Mouse (Mus musculus): ENCODE results near the gene Tkfc.

Gene Tkfc

DNA sequence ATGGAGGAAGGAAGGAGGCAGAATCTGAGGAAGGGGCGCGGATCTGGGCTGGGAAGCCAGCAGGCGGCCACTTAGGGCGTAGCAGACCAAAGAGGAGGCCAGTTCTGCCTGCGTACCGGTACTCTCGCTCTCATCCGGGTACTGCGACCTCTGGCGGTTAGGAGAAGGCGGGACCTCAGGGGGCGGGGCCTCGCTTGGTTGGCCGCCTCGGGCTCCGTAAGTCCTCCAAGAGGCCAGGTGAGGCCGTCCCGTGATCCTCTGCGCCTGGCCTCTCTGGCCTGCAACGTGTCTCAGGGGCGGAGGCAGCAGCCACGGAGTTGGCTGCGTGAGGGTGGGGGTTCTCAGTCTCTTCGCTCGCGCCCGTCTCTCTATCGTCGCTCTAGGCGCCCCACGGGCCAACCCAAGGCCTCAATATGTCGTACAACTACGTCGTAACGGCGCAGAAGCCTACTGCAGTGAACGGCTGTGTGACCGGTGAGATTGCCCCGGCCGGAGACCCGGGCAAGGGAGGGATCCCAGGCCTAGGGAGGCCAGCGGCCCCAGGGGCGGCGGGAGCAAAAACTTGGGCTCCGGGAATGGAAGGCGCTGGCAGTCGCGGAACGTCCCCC is at the start of gene Tkfc, which contains the start of gene Ddb1:
TSS of gene Tkfc (minus strand) at position 362 of the 608 bp plus-strand sequence.
TSS of gene Ddb1 (plus strand) at position 35 of the 608 bp plus-strand sequence.
- peak; percentile 99 for DNase-seq (ENCODE audit: low spot score in 2 of 2)

DNA sequence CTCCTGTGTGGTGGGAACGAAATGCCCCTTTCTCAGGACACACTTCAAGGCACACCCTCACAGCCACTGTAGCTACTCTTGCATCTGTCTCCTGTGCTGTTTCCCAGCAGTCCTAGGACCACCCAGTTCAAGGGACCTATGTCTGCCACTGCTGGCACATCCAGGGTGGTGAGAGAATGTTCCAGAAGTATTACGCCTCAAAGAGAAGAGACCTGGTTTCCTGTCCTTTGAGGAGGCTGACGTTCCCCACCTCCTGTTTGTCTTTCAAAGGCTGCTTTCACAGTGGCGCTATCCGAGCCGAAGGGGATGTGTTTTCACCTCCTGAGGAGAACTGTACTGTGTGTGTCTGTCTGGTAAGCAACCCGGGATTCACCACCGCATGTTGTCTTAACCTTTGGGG is 42.7 kb upstream of the Tkfc start:
- no peak for DNase-seq (ENCODE audit: low spot score in 2 of 2)

DNA sequence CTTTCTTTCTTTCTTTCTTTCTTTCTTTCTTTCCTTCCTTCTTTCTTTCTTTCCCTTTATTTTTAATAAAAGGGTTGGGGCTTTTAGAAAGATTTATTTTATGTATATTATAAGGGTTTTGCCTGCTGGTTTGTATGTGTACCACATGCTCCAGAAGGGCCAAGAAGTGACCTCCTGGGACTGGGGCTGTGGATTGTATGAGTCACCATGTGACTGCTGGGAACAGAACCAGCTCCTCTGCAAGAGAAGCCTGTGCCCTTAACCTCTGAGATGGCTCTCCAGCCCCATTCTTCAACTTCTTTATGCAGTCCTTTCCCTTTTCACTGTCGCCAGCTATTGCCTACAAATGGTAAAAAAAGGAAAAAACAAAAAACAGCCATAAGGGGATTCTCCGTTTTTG is 40.2 kb upstream of the Tkfc start:
- no peak for DNase-seq (ENCODE audit: low spot score in 2 of 2)

DNA sequence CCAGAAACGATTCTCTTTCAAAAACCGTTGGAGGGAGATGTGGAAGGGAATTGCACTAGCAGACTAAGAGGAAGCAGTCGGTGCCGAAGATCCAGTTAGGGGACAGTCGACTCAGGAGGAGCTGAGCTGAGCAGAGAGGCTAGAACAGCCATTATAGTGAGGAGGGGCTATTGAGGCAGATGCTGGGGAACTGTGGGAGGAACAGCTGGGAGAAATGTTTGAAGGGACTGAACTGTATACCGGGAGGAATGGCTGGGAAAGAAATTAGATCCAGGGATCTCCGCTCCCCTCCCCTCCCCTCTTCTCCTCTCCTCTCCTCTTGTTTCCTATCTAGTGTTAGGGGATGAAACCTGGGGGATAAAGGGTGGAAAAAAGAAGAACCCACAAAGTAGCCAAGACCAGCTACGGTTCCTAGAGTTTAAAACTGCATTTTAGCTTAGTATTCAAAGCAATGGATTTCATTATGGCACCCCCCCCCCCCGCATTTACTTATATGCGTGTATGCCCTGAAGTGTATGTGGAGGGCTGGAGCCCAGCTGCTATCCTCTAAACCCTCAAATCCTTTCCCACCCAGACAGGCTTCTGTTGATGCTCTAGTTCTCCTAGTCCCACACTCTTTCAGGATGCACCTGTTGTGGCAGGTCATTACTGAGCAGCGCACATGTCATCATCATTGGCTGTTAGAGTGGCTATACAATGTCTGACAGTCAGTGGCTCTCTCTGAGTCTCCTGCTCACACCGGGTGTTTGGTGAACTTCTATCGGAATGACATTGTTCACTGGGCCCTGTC is 35.3 kb upstream of the Tkfc start:
- no peak for DNase-seq (ENCODE audit: low spot score in 2 of 2)

DNA sequence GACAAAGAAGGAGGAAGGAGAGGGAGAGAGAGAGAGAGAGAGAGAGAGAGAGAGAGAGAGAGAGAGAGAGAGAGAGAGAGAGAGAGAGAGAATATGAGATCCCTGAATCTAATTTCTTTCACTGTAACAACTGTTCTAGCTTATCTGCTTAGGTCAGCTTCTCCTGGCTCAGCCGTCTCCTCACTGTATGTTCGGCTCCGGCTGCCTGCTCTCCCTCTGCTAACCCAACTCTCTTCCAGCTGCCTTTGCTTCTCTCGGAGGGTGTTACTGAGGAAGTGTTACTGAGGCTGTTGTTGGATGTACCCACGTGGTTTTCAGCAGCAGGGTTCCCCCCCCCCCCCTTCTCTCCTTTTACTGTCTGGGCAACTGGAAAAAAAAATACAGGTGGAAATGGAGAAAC is 34.6 kb upstream of the Tkfc start:
- no peak for DNase-seq (ENCODE audit: low spot score in 2 of 2)

DNA sequence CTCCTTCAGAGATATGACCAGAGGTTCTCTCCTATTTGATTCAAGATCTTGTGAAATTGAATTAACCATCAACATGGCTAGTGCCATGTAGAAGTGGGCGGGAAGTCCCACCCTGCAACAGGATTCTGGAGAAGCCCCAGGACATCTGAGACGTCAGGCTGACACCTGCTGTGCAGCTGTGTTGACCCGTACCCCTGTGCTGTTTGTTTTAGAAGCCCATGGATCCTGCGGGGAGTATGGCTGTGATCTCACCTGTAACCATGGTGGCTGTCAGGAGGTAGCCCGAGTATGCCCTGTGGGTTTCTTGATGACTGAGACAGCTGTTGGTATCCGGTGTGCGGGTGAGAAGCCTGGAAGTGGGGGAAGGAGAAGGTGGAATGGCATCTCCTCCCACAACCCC is 32.4 kb upstream of the Tkfc start:
- no peak for DNase-seq (ENCODE audit: low spot score in 2 of 2)

DNA sequence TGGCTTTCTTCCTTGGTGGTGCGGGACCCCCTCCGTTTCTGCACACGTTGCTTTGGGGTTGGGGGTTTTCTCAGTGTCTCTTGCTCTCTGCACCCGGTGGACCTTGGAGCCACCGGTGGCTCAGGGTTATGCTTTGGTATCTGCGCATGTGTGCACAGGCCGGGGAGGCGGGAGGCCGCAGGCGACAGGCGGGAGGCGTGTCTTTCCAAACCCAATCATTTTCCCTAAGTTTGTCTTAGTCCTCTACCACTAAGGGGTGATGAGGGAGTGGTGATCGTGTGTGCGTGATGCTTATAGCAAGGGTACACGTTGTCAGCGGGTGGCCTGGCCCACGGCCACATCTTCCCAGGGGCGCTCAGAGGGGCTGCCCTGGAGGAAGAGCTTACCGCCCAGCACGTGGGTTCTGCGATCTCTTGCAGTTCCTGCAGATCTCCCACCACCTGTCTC is 29.4 kb upstream of the Tkfc start:
- DNase-seq (ENCODE audit: low spot score in 2 of 2), result peak; percentile 32 to 43

DNA sequence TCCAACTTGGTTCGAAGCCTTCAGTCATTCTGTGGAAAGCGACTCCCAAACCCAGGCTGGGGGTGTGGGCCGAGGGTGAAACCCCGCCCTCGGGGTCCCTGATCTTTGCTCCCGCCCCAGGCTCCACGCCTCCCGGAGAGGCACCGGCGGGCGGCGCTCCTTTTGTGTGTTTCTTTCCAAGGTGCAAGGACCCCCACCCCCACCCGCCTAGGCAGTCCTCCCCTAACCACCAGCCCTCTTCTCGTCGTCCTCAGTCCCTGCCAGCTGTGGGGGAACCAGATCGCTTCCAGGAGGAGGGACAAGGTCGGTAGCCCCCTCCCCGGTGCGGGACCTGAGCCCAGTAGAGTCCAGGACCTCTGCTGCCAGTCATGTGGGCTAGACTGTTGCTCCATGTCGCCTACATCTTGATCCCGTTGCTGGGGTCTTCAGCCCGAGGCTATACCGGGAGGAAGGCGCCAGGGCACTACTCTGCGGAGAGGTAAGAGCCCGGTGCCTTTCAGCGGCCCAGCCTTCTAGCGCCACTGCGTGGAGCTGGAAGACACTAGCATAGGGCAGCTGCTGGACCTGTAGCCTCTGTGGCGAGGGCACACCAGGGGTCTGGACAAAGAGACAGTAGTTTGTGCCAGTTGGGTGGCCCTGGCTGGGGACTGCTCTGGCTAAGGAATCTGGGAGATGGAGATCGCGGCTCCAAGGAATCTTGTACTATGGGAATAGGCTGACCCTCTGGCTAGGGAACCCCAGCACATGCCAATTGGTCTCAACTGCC is 28.8 kb upstream of the Tkfc start, which contains the start of gene Vwce:
TSS of gene Vwce (plus strand) at position 108 of the 766 bp plus-strand sequence.
- DNase-seq (ENCODE audit: low spot score in 2 of 2), result peak in 1 of 2 experiments; percentile 46

DNA sequence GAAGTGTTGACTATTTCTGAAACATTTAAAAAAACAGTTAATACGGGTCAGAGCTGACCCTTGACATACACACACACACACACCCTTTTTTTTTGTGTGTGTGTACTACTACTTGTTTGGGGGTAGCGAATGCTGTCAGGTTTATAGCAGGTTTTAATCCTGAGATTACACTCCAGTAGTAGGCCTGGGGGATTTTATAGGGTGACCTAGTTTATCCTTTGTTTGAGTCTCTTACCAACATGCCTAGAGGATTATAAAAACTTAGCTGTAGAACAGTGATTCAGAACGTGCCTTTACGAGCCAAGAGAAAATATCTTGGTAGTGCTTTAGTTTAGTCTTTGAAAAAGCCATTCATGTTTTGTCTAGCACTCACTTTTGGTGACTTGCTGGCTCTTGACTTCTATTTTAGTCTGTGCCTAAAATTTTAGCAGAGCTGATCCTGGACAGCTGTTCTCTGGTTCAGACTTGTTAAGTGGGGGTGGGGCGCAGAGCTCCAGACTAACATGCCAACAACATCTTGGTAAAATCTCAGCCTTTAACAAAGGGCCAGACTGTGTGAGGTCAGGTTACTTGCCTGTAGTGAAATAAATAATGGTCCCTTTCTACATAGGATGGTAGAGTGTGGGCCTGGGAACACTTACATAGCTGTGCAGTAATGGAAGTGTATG is 3.3 kb upstream of the Tkfc start:
- DNase-seq (ENCODE audit: low spot score in 2 of 2), result no peak

DNA sequence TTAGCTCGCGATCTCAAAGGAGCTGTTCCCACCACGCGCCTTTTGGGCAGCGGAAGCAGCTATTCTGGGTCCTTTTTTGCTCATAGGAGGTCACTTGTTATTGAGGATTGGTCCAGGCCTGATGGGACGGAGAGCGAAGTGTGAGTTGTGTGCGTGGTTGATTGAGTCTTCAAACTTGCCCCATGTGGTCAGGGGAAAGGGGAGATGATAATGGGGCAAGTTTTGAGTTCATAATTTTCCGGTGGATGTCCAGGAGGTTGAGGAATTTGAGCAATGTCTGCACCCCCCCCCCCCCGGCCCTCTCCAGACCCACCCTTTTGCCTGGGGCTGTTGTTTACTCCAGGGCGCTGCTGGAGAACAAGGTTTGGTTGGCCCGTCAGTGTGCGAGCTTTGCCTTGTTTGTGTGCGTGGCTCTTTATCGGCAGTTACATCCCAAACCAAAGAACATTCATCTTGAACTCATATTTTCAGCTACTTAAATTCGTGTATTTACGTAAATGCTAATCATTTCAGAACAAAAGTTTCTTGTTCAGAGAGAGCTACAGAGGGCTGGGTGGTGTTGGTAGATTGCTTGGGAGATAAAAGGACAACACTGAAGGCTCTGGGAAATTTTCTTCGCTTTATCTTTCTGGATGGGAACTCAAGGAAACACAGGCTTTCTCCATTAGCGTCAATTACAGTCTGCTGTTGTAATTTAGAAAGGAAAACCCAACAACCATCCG is 608 bp upstream of the Tkfc start:
- DNase-seq (ENCODE audit: low spot score in 2 of 2), result no peak

DNA sequence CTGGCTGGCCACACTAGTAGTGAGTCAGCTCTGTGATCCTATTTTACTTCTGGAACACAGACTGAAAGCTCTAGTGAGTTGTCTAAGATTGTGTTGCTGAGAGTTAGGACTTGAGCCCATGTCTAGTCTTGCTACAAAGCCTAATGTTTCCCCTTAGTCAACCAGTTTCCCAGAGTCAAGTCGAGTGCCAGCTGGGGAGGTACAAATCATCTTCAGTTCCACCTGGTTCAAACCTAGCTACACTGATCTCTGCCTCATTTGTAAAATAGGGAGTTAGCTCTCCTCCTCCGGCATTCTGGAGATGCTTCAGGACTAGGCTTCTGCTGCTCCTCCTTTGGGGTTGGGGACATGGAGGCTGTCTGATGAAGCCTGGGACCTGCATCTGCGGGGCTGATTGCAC is 920 bp downstream of the Tkfc start:
- no peak for DNase-seq (ENCODE audit: low spot score in 2 of 2)

DNA sequence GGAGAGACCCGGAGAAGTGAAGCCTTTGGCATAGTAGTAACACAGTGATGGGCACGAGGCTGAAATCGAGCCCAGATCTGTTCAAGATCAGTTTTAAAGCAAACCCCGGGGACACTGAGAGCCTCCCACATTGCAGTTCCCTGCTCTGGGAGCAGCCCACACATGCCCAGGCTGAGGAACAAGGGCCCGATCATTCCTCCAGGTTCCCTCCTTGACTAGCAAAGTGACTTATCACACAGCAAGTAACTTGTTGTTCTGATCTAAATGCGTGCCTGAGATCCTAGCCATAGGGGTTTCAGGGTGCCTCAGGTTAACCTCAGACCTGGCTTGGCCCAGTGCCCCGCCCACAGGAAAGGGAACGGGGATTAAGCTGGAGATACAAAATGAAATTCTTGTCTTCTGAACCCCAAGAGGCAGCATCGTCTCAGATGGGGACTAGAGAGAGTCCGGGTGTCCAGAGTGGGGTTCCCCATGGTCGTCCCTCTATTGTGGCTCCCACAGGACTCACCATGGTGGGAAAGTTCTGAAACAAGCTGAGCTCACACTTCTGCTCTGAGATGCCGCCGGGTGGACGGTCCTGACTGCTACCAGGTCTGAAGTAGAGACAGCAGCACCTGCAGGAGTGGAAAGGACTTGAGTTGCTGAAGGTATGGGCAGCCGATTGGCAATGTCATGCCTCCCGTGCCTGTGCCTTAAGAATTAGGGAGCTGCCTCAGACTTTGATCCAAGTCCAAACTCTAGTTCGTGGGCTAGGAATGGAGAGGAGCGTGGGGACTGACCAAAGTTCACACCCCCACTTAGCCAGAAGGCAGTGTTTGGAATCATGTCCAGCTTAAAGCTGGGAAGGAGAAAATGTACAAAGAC is 1.6 kb downstream of the Tkfc start:
- DNase-seq (ENCODE audit: low spot score in 2 of 2), result no peak

DNA sequence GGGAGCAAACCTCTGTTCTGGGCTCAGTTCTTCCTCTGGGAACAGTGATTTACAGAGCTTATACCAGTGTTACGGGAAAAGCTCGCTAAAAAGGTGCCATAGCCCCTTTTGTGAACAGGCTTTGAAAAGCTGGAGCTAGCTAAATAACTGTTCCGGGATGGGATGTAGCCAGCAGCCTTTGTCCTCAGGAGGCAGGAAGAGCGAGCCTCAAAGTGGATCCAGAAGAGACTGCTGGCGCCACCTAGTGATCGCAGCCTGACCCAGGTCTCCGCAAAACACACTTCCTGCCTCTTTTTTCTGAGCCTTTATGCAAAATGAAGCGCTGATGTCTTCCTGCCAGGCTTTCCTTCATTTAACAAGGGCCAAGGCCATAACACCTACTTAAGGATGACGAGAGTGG is 2.7 kb downstream of the Tkfc start:
- peak; percentile 78 to 90 for DNase-seq (ENCODE audit: low spot score in 2 of 2)

DNA sequence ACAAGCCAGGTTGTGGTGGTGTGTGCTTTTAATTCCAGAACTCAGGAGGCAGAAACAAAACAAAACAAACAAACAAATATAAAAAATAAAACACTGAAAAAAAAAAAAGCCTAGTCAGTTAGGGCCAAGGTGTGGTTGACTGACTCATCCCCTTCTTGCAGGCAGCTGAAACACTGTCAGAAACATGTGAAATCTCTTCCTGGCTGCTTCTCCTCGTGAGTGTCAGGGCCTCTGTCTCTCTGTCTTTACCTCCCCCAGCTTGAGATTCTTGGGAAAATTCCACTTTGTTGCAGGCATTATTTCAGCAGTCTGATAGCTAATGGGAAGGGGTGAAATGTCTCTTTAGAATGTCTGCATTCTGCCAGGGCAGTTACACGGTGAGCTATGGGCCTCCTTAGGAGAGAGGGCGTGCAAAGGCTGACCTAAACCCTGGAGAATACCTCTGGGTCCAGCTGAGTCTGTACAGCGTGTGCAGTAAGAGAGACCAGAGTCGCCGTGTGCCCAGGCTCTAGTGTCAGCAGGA is 3.1 kb downstream of the Tkfc start:
- DNase-seq (ENCODE audit: low spot score in 2 of 2), result peak in 1 of 2 experiments; percentile 6

DNA sequence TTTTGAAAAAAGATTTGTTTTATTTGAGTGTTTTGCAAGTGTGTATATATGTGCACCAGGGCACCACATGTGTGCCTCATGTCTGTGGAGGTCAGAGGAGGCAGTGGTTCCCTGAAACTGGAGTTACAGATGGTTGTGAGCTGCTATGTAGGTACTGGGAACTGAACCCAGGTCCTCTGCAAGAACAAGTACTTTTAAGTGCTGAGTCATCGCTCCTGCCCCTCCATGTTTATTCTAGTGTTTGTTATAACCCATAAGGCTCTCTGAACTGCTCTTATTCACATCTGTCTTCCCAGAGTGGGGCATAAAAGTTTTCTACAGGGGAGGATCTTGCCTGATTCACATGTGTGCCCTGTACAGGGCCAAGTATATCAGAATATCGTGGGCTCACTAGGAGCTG is 5.8 kb downstream of the Tkfc start:
- no peak for DNase-seq (ENCODE audit: low spot score in 2 of 2)

DNA sequence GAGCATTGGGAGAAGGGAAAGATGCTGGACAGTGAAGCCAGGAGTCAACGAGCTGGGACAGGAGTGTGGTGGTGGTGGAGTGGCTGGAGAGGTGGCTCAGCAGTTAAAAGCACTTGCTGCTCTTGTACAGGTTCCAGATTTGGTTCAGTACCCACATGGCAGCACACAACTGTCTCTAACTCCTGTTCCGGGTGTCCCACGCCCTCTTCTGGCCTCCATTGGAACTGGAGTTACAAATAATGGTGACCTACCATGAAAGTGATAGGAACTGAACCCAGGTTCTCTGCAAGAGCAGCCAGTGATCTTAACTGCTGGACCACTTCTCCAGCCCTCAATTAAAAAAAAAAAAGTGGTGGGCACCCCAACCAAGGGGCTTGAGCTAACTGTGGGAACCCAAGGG is 7.3 kb downstream of the Tkfc start:
- DNase-seq (ENCODE audit: low spot score in 2 of 2), result no peak

DNA sequence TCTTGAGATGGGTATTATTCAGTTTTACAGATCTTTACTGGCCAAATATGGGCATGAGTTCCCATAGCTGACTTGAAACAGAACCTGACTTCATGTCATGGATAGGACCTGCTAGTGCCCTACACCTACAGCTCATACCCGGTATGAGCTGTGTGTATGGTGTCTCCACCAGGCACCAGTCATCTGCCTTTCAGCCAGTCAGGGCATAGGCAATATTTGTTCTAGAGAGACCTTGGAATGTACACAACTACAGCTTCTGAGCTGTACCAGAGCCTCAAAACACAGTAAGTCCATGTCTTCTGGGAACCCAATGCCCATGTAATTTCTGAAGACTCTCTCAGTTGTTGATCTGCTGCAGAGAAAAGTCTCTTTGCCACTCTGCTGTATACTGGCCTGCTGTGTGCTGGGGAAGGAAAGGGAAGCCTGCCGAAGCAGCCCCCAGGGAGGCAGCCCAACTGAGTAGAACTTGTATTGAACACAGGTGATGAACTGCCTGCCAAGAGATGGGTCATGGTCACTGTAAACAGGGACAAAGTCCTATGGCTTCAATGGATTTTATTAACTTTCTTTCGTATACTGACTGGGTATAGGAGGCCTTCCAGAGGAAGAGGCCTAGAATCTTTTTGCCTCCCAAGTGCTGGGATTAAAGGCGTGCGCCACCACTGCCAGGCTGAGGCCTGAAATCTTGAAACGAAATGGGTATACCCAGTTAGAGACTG is 13.6 kb downstream of the Tkfc start:
- DNase-seq (ENCODE audit: low spot score in 2 of 2), result no peak

DNA sequence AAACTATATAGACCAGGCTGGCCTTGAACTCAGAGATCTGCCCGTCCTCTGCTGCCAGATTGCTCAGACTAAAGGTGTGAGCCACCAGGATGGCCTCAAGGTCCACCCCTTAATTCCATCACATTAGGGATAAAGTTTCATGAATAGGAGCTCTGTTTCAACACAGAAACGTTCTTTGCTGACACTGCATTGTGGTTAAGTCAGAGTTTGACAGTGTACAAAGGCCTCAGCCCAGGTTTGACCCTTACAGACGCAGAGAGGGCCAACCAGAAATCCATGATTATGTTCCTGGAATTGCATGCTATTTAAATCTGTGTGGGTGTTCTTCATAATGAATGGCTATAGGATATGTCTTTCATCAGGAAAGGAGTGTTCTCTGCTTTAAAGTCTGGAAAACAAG is 15.2 kb downstream of the Tkfc start:
- DNase-seq (ENCODE audit: low spot score in 2 of 2), result no peak

DNA sequence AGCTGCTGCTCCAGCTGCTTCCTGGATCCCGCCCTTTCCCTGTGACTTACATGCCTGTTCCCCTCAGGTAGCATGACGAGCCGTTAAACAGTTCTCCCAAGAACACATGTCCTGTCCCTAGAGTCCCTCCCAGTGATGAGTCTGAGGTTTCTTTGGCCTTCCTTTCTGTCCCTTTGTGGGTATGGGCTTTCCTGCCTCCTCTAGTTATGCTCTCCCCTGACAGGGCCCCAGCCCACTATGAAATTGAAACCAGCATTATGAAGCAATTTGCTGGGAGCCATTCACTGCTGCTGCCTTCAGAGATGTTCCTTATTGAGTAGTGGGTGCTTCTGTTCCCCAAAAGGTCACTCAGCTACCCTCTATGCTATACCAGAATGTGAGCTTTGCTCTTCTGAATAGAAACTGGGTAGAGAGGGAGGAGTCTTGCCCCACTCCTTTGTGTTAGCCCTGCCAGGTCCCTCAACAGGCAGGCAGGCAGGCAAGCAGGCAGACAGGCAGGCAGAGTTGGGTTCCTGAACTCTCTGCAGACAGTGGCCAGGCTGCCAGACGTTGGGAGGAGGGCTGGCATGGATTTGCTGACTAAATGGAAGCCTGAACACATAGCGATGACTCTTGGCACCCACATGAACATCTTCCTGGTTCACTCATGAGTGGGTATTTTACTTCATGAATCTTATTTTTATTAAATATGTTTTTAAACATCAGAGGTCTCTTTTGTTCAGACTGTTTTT is 16.2 kb downstream of the Tkfc start:
- DNase-seq (ENCODE audit: low spot score in 2 of 2), result no peak
